Mouse (Mus musculus) bone marrow macrophage, adult 2 months (primary cell): ENCODE data around the gene Odf4. TPM values are rescaled to one million over a fixed set of nuclear protein-coding genes. Genes with fewer than 3 reads are reported as not detected.
A peak's percentile ranks its signal among the peaks of the same experiment; 100 is the strongest.

ENCODE experiments used
- H3K27ac ChIP-seq: 2 replicates; pipeline ENCODE4 v1.5.1; 2012; ENCODE audit warnings: low read depth, low read length; ENCODE audit not compliant: insufficient read depth
- H3K4me1 ChIP-seq: 2 replicates; pipeline ENCODE4 v1.6.1; 2012; ENCODE audit warnings: low read length; ENCODE audit not compliant: control insufficient read depth, insufficient read depth
- H3K4me3 ChIP-seq: 2 replicates; pipeline ENCODE4 v1.5.1; 2012; ENCODE audit warnings: mild to moderate bottlenecking, low read length, moderate library complexity; ENCODE audit not compliant: insufficient read depth
- CTCF ChIP-seq: IDR thresholded peaks from 2 replicates; pipeline ENCODE4 v1.5.1; 2012; ENCODE audit warnings: low read depth, mild to moderate bottlenecking, low read length, moderate library complexity
- POLR2A ChIP-seq: IDR thresholded peaks from 2 replicates; pipeline ENCODE4 v1.6.1; 2012; ENCODE audit warnings: mild to moderate bottlenecking, low read depth, low read length, borderline replicate concordance
- polyA plus RNA-seq: library from polyadenylated mRNA; stranded (reverse); fragments of >200 nt; gene quantifications from 2 replicates; pipeline ENCODE4 v1.2.4, GENCODE M21; 2012; ENCODE audit not compliant: missing spikeins, insufficient read depth, insufficient read length

The Odf4 gene
- polyA plus RNA-seq, 1 experiment: not detected

DNA sequence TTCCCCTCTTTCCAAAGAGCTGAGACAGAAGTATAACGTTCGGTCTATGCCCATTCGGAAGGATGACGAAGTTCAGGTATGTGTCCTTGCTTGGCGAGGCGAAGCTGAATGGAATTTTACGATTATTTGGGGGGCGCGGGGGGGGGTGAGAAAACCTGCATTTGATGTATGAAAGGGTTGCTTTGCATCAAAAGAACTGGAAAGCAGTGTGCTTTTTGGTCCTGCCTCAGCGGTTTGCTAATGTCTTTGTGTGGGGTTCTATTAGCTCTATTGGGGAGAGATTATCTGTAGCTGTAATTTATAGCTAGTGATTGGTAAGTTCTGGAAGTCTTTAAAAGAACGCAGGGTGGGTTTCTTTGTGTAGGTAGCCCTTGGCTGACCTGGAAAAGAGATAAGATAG is 24.5 kb downstream of the Odf4 start:
- TF ChIP-seq POLR2A (no peak), CTCF (no peak)
- no peak overlapping the region for H3K27ac ChIP-seq
- peaks cover 10% of the 10 kb centered on the region for H3K4me1 ChIP-seq

DNA sequence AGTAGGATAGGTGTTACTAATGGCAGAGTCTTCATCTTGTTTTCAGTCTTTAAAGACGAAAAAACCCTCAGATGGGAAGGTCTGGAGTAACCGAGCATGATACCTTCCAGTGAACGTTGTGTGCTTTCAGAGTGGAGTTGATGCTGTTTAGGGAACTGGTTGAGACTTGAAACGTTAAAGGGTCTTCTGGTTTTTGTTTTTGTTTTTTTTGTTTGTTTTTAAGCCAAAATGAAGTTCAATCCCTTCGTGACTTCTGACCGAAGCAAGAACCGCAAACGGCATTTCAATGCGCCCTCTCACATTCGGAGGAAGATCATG is 24.9 kb downstream of the Odf4 start:
- Histone ChIP-seq H3K4me3 (peak overlapping the region; percentile 63), H3K27ac (peak overlapping the region; percentile 67), H3K4me1 (peaks cover 10% of the 10 kb centered on the region)
- TF ChIP-seq CTCF (no peak), POLR2A (no peak)

More for the DNA sequence above, 24.5 kb downstream of the Odf4 start:
- peak overlapping the region; percentile 63 for H3K4me3 ChIP-seq

DNA sequence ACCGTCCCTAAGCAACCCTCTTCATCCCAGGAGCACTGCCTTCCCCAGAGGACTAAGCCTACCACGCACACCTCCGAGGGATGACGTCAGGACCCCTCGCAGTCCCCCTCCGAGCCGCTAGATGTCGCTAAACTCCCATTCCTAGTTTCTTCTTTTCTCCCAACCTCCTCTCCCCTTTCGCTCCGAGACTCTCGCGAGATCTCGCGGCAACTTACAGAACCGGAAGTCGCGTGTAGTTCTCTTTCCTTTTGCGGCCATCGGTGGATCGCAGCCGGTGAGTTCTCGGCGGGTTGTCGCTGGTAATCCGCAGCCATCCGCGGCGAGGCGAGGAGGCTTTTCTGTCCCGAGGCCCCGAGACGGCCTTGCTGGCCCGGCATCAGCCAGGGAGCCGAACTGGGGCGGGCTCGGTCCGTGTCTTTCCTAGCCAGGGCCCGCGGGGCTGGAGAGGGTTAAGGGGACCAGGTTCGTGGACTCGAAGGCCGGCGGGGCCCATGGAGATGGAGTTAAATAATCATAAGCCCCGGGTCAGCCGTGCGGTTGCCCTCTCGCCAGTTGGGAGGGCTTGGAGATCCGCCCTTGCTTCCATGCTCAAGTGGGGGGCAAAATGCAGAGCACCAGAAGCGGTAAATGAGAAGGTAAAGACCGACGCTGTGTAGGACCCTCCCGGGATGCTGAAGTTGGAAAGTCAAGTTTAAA is 25.4 kb downstream of the Odf4 start, which contains the start of gene Rpl26:
TSS of gene Rpl26 (plus strand) at position 233 of the 696 bp plus-strand sequence.
- Histone ChIP-seq H3K4me1 (peaks cover 10% of the 10 kb centered on the region), H3K4me3 (peak within 1 kb of the TSS; percentile 63), H3K27ac (peak within 1 kb of the TSS; percentile 67)
- TF ChIP-seq CTCF (peak; percentile 48; the same call in 1 of the 2 replicates), POLR2A (peak; percentile 78; the same call in 1 of the 2 replicates)

DNA sequence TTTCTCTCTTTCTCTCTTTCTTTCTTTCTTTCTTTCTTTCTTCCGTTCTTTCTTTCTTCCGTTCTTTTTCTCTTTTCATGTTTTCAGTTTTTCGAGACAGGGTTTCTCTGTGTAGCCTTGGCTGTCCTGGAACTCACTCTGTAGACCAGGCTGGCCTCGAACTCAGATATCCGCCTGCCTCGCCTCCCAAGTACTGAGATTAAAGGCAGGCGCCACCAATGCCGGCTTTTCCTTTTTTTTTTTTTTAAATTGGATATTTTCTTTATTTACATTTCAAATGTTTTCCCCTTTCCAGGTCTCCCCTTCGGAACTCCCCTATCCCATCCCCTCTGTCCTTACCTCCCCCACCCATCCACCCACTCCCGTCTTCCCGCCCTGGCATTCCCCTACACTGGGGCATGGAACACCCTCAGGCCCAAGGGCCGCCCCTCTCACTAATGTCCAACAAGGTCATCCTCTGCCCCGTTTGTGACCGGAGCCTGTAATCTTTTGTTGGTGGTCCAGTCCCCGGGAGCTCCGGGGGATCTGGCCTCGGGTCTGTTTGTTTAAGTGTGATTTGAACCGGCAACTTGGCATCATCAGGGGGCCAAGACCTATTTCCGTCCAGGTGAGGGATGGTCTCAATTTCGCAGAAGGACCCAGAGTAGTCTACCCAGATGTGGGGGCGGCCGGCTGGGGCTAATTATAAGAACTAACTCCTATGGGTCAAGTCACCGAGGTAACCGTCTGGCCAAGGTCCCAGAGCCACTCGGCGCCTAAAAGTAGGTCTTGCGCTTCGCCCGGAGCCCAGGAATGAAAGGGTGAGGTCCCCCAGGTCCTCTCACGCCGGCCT is 26.1 kb downstream of the Odf4 start:
- Histone ChIP-seq H3K4me3 (peak overlapping the region; percentile 37), H3K4me1 (peaks cover 10% of the 10 kb centered on the region), H3K27ac (no peak overlapping the region)
- no peak for TF ChIP-seq CTCF
- TF ChIP-seq POLR2A: no peak

DNA sequence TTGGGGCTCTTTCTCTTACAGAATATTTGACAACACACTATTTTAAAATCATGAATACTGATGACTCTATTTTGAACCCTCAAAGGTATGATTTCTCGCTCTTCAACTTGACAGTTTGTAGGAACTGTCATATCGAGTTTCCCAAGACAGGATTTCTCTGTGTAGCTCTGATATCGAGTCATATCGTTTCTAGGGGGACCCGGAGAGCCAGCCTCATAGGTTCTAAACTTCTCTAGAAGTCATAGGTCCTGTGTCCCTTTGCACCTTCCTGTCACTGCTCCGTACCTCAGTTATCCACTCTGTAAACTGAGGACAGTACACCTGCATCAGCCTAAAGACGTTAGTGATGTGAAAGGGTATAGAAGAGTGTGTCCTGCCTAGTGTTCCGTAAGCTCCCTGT is 27.1 kb downstream of the Odf4 start:
- H3K4me3 ChIP-seq: no peak overlapping the region
- no peak overlapping the region for H3K27ac ChIP-seq
- H3K4me1 ChIP-seq: peaks cover 10% of the 10 kb centered on the region
- TF ChIP-seq CTCF (no peak), POLR2A (no peak)

DNA sequence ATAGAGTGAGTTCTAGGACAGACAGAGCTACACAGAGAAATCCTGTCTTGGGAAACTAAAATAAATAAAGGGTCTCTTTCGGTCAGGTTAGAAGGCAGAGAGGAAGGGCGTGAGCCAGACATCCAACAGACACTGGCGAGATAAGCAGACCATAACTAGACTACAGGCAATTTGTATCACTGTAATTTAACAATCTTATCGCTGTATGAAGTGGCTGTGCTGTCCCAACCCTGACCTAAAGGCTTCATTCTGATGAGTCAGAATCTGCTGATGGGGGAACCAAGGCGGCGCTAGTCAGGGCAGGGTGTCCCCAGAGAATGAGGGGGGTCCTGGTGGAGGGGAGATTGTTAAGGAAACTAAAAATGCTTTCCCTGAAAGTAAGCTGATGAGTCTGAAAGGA is 28.1 kb downstream of the Odf4 start:
- Histone ChIP-seq H3K4me1 (peaks cover 10% of the 10 kb centered on the region), H3K27ac (no peak overlapping the region), H3K4me3 (no peak overlapping the region)
- no peak for TF ChIP-seq POLR2A
- no peak for TF ChIP-seq CTCF

DNA sequence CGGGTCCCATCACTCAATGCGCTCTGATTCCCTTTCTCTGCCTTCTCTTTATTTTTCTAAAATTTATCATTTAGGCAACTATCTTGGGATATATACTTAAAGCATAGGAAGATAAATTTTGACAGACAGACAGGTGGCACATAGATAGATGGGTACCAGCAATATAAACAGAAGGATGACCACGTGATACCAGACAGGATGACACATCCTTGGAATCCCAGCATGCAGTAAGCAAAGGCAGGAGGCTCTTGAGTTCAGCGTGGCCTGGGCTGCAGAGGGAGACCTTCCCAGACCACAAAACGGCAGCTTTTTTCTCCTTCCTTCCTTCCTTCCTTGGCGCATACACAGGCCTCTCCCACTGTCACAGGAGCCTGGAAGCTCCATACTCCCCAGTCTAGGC is 29.0 kb downstream of the Odf4 start:
- Histone ChIP-seq H3K27ac (no peak overlapping the region), H3K4me3 (no peak overlapping the region), H3K4me1 (peaks cover 7% of the 10 kb centered on the region)
- TF ChIP-seq POLR2A (no peak), CTCF (no peak)

DNA sequence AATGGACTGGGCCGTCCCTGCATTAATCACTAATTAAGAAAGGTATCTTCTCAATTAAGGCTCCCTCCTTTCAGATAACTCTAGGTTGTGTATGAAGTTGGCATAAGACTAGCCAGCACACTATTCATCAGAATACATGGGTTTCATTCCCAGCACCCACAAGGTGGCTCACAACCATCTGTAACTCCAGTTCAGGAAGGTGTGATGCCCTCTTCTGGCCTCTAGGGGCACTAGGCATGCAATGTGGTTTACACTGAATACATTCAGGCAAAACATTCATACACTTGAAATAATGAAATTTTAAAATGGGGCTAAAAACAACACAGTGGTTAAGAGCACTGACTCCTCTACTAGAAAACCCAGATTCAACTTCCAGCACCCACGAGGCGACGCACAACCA is 29.8 kb downstream of the Odf4 start:
- no peak for TF ChIP-seq POLR2A
- TF ChIP-seq CTCF: peak; percentile 50; the same call in 1 of the 2 replicates
- Histone ChIP-seq H3K4me1 (peaks cover 7% of the 10 kb centered on the region), H3K27ac (no peak overlapping the region)

DNA sequence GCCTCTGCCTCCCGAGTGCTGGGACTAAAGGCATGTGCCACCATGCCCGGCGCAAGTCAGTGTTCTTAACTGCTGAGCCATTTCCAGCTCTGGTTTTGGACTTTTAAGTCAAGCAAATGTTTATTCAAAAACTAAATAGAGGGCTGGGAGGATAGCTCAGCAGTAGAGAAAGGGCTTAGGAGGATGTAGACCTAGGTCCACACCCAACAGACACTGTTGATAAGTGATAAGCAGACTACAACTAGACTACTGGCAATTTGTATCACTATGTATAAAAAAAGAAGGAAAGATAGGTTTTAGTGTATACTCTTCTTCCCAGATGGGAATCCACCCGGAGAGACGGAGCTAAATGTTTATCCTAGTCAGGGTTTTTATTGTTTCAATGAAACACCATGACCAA is 30.6 kb downstream of the Odf4 start:
- Histone ChIP-seq H3K4me3 (no peak overlapping the region), H3K4me1 (peaks cover 7% of the 10 kb centered on the region), H3K27ac (no peak overlapping the region)
- no peak for TF ChIP-seq CTCF
- TF ChIP-seq POLR2A: no peak

More for the DNA sequence above, 29.8 kb downstream of the Odf4 start:
- H3K4me3 ChIP-seq: no peak overlapping the region

DNA sequence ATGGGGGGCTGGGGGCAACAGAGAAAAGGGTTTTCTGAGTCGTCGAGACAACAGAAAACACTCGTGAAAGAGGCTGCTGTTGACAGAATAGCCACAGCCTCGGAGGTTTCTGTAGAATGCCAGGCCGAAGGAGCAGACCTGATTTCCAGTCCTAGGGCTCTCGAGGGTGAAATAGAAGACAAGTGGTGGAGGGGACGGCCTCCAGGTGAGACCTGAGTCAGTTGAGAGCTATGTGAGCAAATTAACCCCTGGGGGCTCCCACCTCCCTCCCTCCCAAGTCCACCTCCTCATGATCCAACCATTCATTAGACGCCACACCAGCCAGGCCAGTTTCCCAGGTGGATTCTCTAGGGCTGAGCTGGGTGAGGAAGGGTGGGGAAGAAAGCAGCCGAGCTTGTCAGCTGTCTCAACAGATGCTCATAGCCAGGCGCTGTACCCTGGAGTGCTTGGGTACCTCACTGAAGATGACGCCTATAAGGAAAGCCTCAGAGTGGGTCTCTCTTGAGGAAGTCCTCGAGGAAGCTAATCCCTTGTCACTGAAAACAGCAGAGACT is 32.9 kb downstream of the Odf4 start:
- H3K4me1 ChIP-seq: peaks cover 5% of the 10 kb centered on the region
- TF ChIP-seq CTCF (no peak), POLR2A (no peak)
- no peak overlapping the region for H3K4me3 ChIP-seq
- H3K27ac ChIP-seq: no peak overlapping the region
